Mouse (Mus musculus) megakaryocyte, embryonic 14.5 days (primary cell): ENCODE results near the gene Tmem233. TPM values are rescaled to one million over a fixed set of nuclear protein-coding genes. Genes with fewer than 3 reads are reported as not detected.

Source experiments
- H3K27me3 ChIP-seq: replicated peaks from 2 replicates; pipeline ENCODE3; 2012; ENCODE audit warnings: inconsistent platforms
- H3K36me3 ChIP-seq: replicated peaks from 2 replicates; pipeline ENCODE3; 2012; ENCODE audit warnings: low read length, inconsistent platforms, mixed read lengths
- H3K4me1 ChIP-seq: 2 replicates; pipeline ENCODE4 v1.6.1; 2012; ENCODE audit warnings: inconsistent platforms
- H3K4me3 ChIP-seq: replicated peaks from 2 replicates; pipeline ENCODE3; 2012; ENCODE audit warnings: moderate library complexity, mild to moderate bottlenecking, inconsistent platforms
- H3K9me3 ChIP-seq: 2 replicates; pipeline ENCODE4 v1.6.1; 2012; ENCODE audit warnings: inconsistent platforms
- FLI1 ChIP-seq: IDR thresholded peaks from 2 replicates; pipeline ENCODE4 v1.6.1; 2012; ENCODE audit warnings: low read length, inconsistent platforms, mixed read lengths
- GATA1 ChIP-seq: IDR thresholded peaks from 3 replicates; pipeline ENCODE4 v1.6.1; 2012; ENCODE audit warnings: mixed read lengths, low read length, inconsistent platforms, borderline replicate concordance
- polyA plus RNA-seq: library from polyadenylated mRNA; stranded (reverse); fragments of >175 nt; gene quantifications from 2 replicates; pipeline ENCODE4 v1.2.3, GENCODE M21; 2012; ENCODE audit warnings: low replicate concordance; ENCODE audit not compliant: insufficient read depth

Tmem233 gene
- polyA plus RNA-seq, 1 experiment = not detected

- no peak for TF ChIP-seq GATA1
- no peak for TF ChIP-seq FLI1
- H3K27me3 ChIP-seq = no peaks in the 10 kb centered on the region
- H3K9me3 ChIP-seq = no peaks in the 10 kb centered on the region
- H3K36me3 ChIP-seq = peaks cover 57% of the 10 kb centered on the region
- H3K4me1 ChIP-seq = peaks cover 36% of the 10 kb centered on the region
- no peak overlapping the region for H3K4me3 ChIP-seq
Observed at GRCm38 (mm10) chr5:116009884-116010627, 73.0 kb downstream of the Tmem233 start.

GRCm38 (mm10) chr5:116009091-116009851 is 73.8 kb downstream of the Tmem233 start:
- H3K27me3 ChIP-seq = no peaks in the 10 kb centered on the region
- H3K4me3 ChIP-seq = no peak overlapping the region
- peaks cover 29% of the 10 kb centered on the region for H3K4me1 ChIP-seq
- H3K36me3 ChIP-seq = peaks cover 57% of the 10 kb centered on the region
- H3K9me3 ChIP-seq = no peaks in the 10 kb centered on the region
- TF ChIP-seq GATA1 (no peak), FLI1 (no peak)

- Histone ChIP-seq H3K4me1 (peaks cover 30% of the 10 kb centered on the region), H3K27me3 (no peaks in the 10 kb centered on the region), H3K4me3 (no peak overlapping the region), H3K36me3 (peaks cover 52% of the 10 kb centered on the region), H3K9me3 (no peaks in the 10 kb centered on the region)
- TF ChIP-seq GATA1 = no peak
- no peak for TF ChIP-seq FLI1
Observed at GRCm38 (mm10) chr5:116007723-116008122, 75.3 kb downstream of the Tmem233 start.

DNA sequence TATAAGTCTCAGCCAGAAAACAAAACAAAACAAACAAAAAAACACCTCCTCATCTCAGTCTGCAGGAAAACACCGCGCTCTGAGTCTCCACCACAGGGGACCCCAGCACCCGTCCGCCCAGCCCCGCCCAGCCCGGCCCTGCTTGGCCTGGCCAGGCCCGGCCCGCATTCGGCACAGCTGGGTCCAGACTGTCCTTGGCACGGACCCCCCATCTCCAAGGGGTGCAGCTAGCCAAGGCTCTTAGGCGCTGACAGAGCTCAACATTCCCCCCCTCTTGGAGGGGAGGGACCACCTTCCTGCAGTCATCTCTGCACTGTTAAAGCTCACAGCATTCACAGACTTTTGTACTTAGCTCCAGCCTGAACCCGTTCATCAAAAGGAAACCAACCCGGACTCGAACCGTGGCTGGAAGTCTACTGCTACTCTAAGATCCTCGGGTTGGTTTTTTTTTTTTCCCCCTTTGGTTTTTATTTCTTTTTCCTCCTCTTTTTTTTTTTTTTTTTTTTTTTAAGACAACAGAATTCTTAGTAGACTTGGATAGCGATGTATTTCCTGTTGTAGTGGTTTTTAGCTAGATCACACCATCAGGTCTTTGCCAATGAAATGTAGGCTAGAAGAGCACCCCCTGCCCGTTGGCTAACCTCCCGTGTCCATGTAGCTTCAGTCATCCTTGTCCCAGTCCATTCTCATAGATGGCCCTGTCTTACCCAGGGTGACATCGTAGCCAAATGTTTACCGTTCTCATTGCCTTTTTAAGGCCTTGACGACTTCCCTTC is 76.5 kb downstream of the Tmem233 start:
- H3K4me1 ChIP-seq = peaks cover 30% of the 10 kb centered on the region
- H3K4me3 ChIP-seq = no peak overlapping the region
- H3K9me3 ChIP-seq = no peaks in the 10 kb centered on the region
- H3K36me3 ChIP-seq = peaks cover 58% of the 10 kb centered on the region
- TF ChIP-seq GATA1 = no peak
- TF ChIP-seq FLI1 = no peak
- H3K27me3 ChIP-seq = no peaks in the 10 kb centered on the region

DNA sequence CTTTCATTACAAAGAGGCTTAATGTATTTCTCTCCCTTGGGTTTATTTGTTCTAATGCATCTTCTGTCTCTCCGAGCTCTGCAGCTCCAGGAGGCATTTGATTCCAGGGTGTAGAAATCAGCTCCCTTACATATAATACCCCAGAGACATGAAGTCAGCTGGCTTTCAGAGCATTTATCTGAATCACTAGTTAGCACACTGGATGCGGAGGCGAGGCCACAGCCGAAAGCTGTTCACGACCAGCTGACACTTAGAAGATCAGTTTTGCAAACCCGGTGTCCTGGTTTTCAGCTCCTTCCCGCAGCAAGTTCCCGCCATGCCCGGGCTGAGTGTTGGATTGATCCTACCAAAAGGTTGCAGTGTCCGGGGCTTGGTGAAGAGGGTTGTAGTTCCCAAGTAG is 78.8 kb downstream of the Tmem233 start:
- Histone ChIP-seq H3K4me3 (no peak overlapping the region), H3K36me3 (peaks cover 75% of the 10 kb centered on the region), H3K27me3 (no peaks in the 10 kb centered on the region), H3K4me1 (peaks cover 24% of the 10 kb centered on the region), H3K9me3 (no peaks in the 10 kb centered on the region)
- no peak for TF ChIP-seq GATA1
- no peak for TF ChIP-seq FLI1

DNA sequence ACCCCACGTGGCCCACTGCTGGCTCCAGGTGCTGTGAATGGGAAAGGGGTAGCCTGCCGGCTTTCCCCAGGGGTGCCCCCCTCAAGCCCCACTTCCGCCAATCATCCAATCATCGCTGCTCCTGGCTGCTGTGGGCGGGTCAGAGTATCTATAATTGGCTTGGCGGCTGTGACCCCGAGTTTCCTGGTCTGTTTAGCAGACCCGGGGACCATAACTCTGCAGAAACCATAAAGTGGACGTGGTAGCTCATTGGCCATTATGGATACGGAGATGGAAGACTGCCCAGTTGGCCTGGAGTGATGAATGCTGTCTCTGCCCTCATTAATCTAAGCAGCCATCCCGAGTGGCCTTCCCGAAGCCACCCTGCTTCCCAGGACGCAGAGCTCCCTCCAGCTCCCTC is 79.2 kb downstream of the Tmem233 start:
- Histone ChIP-seq H3K36me3 (peaks cover 79% of the 10 kb centered on the region), H3K4me1 (peaks cover 25% of the 10 kb centered on the region), H3K4me3 (no peak overlapping the region), H3K9me3 (no peaks in the 10 kb centered on the region), H3K27me3 (no peaks in the 10 kb centered on the region)
- no peak for TF ChIP-seq GATA1
- TF ChIP-seq FLI1 = no peak

DNA sequence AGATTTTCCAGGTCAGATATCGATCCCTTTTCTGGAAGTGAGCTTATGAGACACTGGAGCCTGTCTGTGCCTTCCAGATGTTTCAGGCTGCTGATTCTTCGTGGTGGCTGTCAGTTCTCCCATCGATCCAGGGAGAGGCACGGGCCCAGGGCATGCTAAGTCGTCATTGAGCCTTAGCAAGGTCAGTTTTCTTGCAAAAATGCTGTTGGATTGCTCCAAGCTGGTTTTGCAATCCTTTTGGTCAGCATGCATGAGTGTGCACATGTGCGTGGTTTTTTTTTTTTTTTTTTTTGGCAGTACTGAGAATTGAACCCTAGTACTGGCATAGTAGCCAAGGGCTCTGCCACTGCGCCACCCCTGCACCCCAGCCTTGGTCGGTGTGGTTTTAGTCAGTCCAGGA is 79.9 kb downstream of the Tmem233 start:
- H3K4me1 ChIP-seq = peaks cover 25% of the 10 kb centered on the region
- H3K9me3 ChIP-seq = no peaks in the 10 kb centered on the region
- no peaks in the 10 kb centered on the region for H3K27me3 ChIP-seq
- H3K36me3 ChIP-seq = peaks cover 78% of the 10 kb centered on the region
- TF ChIP-seq GATA1 (no peak), FLI1 (no peak)
- H3K4me3 ChIP-seq = no peak overlapping the region

DNA sequence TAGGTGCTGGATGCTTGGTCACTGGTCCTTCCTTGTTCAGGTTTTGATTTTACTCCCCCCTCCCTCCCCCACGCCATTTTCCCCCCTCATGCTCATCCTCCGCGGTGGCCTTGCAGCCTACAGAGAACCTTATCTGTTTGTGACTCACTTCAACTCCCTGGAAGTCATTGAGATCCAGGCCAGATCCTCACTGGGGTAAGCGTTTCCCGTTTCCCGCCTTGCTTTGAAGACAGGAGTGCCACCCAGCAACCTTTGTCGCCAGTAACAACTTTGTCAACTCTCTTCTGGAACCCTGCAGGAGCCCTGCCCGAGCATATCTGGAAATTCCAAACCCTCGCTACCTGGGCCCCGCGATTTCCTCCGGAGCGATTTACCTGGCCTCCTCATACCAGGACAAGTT is 85.7 kb downstream of the Tmem233 start:
- Histone ChIP-seq H3K4me3 (no peak overlapping the region), H3K9me3 (no peaks in the 10 kb centered on the region), H3K27me3 (no peaks in the 10 kb centered on the region), H3K36me3 (peaks cover 78% of the 10 kb centered on the region), H3K4me1 (0 out of 2 replicates have a peak, but pooled peaks cover 4% of the 10 kb centered on the region)
- no peak for TF ChIP-seq GATA1
- TF ChIP-seq FLI1 = no peak

GRCm38 (mm10) chr5:115994101-115994500 is 88.9 kb downstream of the Tmem233 start:
- Histone ChIP-seq H3K4me1 (no peaks in the 10 kb centered on the region), H3K36me3 (peaks cover 86% of the 10 kb centered on the region), H3K9me3 (peaks cover 3% of the 10 kb centered on the region; the same call in 1 of the 2 replicates), H3K4me3 (no peak overlapping the region), H3K27me3 (no peaks in the 10 kb centered on the region)
- TF ChIP-seq GATA1 (no peak), FLI1 (no peak)
